Mouse (Mus musculus) MEL (cell line): Measurements from ENCODE around the gene Hook2. TPM values are rescaled to one million over a fixed set of nuclear protein-coding genes. Genes with fewer than 3 reads are reported as not detected.

Source experiments
- DNase-seq: peaks from one replicate; pipeline ENCODE4 v3.0.0; 2011; ENCODE audit warnings: low read depth, low spot score
- H3K27ac ChIP-seq: 2 replicates; pipeline ENCODE4 v1.5.1; 2012; ENCODE audit warnings: low read depth, mild to moderate bottlenecking, control low read depth, low read length, moderate library complexity; ENCODE audit not compliant: control insufficient read depth
- H3K27me3 ChIP-seq, 2 experiments: fragments of 150-350 bp in 1 of 2; sonication (generic) in 1 of 2; 2 replicates each; pipeline ENCODE4 v1.6.1; 2012; ENCODE audit warnings: low read length in 2 of 2, mild to moderate bottlenecking in 2 of 2, improper control_type of control experiment in 1 of 2, moderate library complexity in 1 of 2; ENCODE audit not compliant: insufficient read depth in 2 of 2, control insufficient read depth in 1 of 2
- H3K36me3 ChIP-seq, 2 experiments: 2 replicates each; pipeline ENCODE4 v1.6.1; 2012 to 2014; ENCODE audit warnings: low read length in 2 of 2, improper control_type of control experiment in 1 of 2, inconsistent platforms in 1 of 2, mild to moderate bottlenecking in 1 of 2; ENCODE audit not compliant: insufficient read depth in 2 of 2, control insufficient read depth in 1 of 2
- H3K4me1 ChIP-seq, 2 experiments: fragments of 150-350 bp in 1 of 2; sonication (generic) in 1 of 2; 2 replicates each; pipeline ENCODE4 v1.6.1; 2012; ENCODE audit warnings: low read length in 2 of 2, improper control_type of control experiment in 1 of 2, mild to moderate bottlenecking in 1 of 2; ENCODE audit not compliant: insufficient read depth in 2 of 2, control insufficient read depth in 1 of 2
- H3K4me3 ChIP-seq, 2 experiments: fragments of 150-350 bp in 1 of 2; sonication (generic) in 1 of 2; 2 replicates each; pipeline ENCODE4 v1.5.1; 2012; ENCODE audit warnings: low read depth in 2 of 2, low read length in 2 of 2, mild to moderate bottlenecking in 2 of 2, moderate library complexity in 2 of 2, control low read depth in 1 of 2, improper control_type of control experiment in 1 of 2; ENCODE audit not compliant: control insufficient read depth in 1 of 2, insufficient read depth in 1 of 2
- H3K79me2 ChIP-seq: 2 replicates; pipeline ENCODE4 v1.6.1; 2012; ENCODE audit warnings: mild to moderate bottlenecking, low read length, moderate library complexity; ENCODE audit not compliant: control insufficient read depth, poor library complexity, insufficient read depth
- H3K9ac ChIP-seq: 2 replicates; pipeline ENCODE4 v1.6.1; 2012; ENCODE audit warnings: low read depth, mild to moderate bottlenecking, control low read depth, low read length, moderate library complexity; ENCODE audit not compliant: control insufficient read depth, poor library complexity, severe bottlenecking
- H3K9me3 ChIP-seq: fragments of 150-350 bp; sonication (generic); replicated peaks from 2 replicates; pipeline ENCODE4 v1.6.1; 2012; ENCODE audit warnings: mild to moderate bottlenecking, low read length, improper control_type of control experiment, moderate library complexity; ENCODE audit not compliant: insufficient read depth
- CHD1 ChIP-seq: IDR thresholded peaks from 2 replicates; pipeline ENCODE4 v1.6.1; 2012; ENCODE audit warnings: low read depth, mild to moderate bottlenecking, inconsistent platforms, low read length, improper control_type of control experiment
- CHD2 ChIP-seq: IDR thresholded peaks from 2 replicates; pipeline ENCODE4 v1.6.1; 2011; ENCODE audit warnings: low read length, improper control_type of control experiment
- CTCF ChIP-seq, 3 experiments: IDR thresholded peaks in 2 of 3; conservative IDR thresholded peaks in 1 of 3; 2 replicates each; pipeline ENCODE4 v1.5.1; 2011 to 2012; ENCODE audit warnings: low read length in 3 of 3, low read depth in 2 of 3, mild to moderate bottlenecking in 2 of 3, improper control_type of control experiment in 1 of 3, inconsistent platforms in 1 of 3, mixed read lengths in 1 of 3, moderate library complexity in 1 of 3; ENCODE audit not compliant: control insufficient read depth in 1 of 3, insufficient read depth in 1 of 3, poor library complexity in 1 of 3, severe bottlenecking in 1 of 3
- E2F4 ChIP-seq: IDR thresholded peaks from 2 replicates; pipeline ENCODE4 v1.6.1; 2011; ENCODE audit warnings: low read depth, low read length, improper control_type of control experiment, borderline replicate concordance
- ELF1 ChIP-seq: IDR thresholded peaks from 2 replicates; pipeline ENCODE4 v1.6.1; 2014; ENCODE audit warnings: low read depth, mild to moderate bottlenecking, inconsistent platforms, low read length, improper control_type of control experiment, moderate library complexity
- EP300 ChIP-seq, 2 experiments: IDR thresholded peaks; 2 replicates each; pipeline ENCODE4 v1.6.1; 2011; ENCODE audit warnings: improper control_type of control experiment in 2 of 2, low read length in 2 of 2, low read depth in 1 of 2, mild to moderate bottlenecking in 1 of 2
- ETS1 ChIP-seq: IDR thresholded peaks from 2 replicates; pipeline ENCODE4 v1.6.1; 2012; ENCODE audit warnings: low read depth, mild to moderate bottlenecking, inconsistent platforms, low read length, improper control_type of control experiment, moderate library complexity
- GABPA ChIP-seq: IDR thresholded peaks from 2 replicates; pipeline ENCODE4 v1.6.1; 2012; ENCODE audit warnings: low read depth, mild to moderate bottlenecking, inconsistent platforms, low read length, improper control_type of control experiment, moderate library complexity
- GATA1 ChIP-seq: IDR thresholded peaks from 2 replicates; pipeline ENCODE4 v1.6.1; 2011; ENCODE audit warnings: low read depth, low read length, improper control_type of control experiment
- HCFC1 ChIP-seq: IDR thresholded peaks from 2 replicates; pipeline ENCODE4 v1.6.1; 2012; ENCODE audit warnings: low read depth, mild to moderate bottlenecking, inconsistent platforms, low read length, improper control_type of control experiment, moderate library complexity
- KAT2A ChIP-seq: conservative IDR thresholded peaks from 2 replicates; pipeline ENCODE4 v1.6.1; 2012; ENCODE audit warnings: low read depth, low read length, improper control_type of control experiment, inconsistent platforms
- MAFK ChIP-seq: IDR thresholded peaks from 2 replicates; pipeline ENCODE4 v1.6.1; 2011; ENCODE audit warnings: low read depth, mild to moderate bottlenecking, low read length, improper control_type of control experiment, borderline replicate concordance
- MAZ ChIP-seq: IDR thresholded peaks from 2 replicates; pipeline ENCODE4 v1.6.1; 2012; ENCODE audit warnings: low read depth, mild to moderate bottlenecking, inconsistent platforms, low read length, improper control_type of control experiment
- MEF2A ChIP-seq: IDR thresholded peaks from 2 replicates; pipeline ENCODE4 v1.6.1; 2014; ENCODE audit warnings: low read depth, mild to moderate bottlenecking, inconsistent platforms, low read length, improper control_type of control experiment; ENCODE audit not compliant: poor library complexity, insufficient replicate concordance, severe bottlenecking; ENCODE audit errors: extremely low read depth
- NELFE ChIP-seq: IDR thresholded peaks from 2 replicates; pipeline ENCODE4 v1.6.1; 2011; ENCODE audit warnings: low read depth, low read length, improper control_type of control experiment
- POLR2A ChIP-seq, 2 experiments: IDR thresholded peaks; 2 replicates each; pipeline ENCODE4 v1.6.1; 2011 to 2012; ENCODE audit warnings: low read length in 2 of 2, mild to moderate bottlenecking in 2 of 2, control low read depth in 1 of 2, improper control_type of control experiment in 1 of 2, low read depth in 1 of 2, moderate library complexity in 1 of 2; ENCODE audit not compliant: control insufficient read depth in 1 of 2, insufficient read depth in 1 of 2, poor library complexity in 1 of 2
- POLR2AphosphoS2 ChIP-seq: IDR thresholded peaks from 2 replicates; pipeline ENCODE4 v1.6.1; 2011; ENCODE audit warnings: low read length, improper control_type of control experiment
- POLR2AphosphoS5 ChIP-seq: IDR thresholded peaks from 2 replicates; pipeline ENCODE4 v1.6.1; 2012; ENCODE audit warnings: low read depth, borderline replicate concordance, mild to moderate bottlenecking, inconsistent platforms, low read length, moderate library complexity, mixed read lengths
- RCOR1 ChIP-seq: IDR thresholded peaks from 2 replicates; pipeline ENCODE4 v1.6.1; 2012; ENCODE audit warnings: low read depth, mild to moderate bottlenecking, inconsistent platforms, low read length, improper control_type of control experiment
- SMC3 ChIP-seq: IDR thresholded peaks from 2 replicates; pipeline ENCODE4 v1.6.1; 2011; ENCODE audit warnings: low read depth, low read length, improper control_type of control experiment
- TBP ChIP-seq: IDR thresholded peaks from 2 replicates; pipeline ENCODE4 v1.8.0; 2011; ENCODE audit warnings: low read depth, low read length, improper control_type of control experiment
- TCF12 ChIP-seq: IDR thresholded peaks from 2 replicates; pipeline ENCODE4 v1.6.1; 2014; ENCODE audit warnings: low read depth, mild to moderate bottlenecking, inconsistent platforms, low read length, improper control_type of control experiment, moderate library complexity
- UBTF ChIP-seq: IDR thresholded peaks from 2 replicates; pipeline ENCODE4 v1.6.1; 2012; ENCODE audit warnings: low read depth, mild to moderate bottlenecking, inconsistent platforms, low read length, improper control_type of control experiment, moderate library complexity, borderline replicate concordance; ENCODE audit not compliant: insufficient read depth
- ZC3H11A ChIP-seq: IDR thresholded peaks from 2 replicates; pipeline ENCODE4 v1.6.1; 2012; ENCODE audit warnings: low read depth, mild to moderate bottlenecking, inconsistent platforms, low read length, improper control_type of control experiment
- ZNF384 ChIP-seq: IDR thresholded peaks from 2 replicates; pipeline ENCODE4 v1.6.1; 2012; ENCODE audit warnings: low read depth, mild to moderate bottlenecking, inconsistent platforms, low read length, improper control_type of control experiment
- polyA plus RNA-seq, 2 experiments: library from polyadenylated mRNA; stranded (reverse) in 1 of 2; unstranded in 1 of 2; fragments of >175 nt in 1 of 2; fragments of >200 nt in 1 of 2; gene quantifications; 2 replicates each; pipeline versions ENCODE4 v1.2.1 to v1.2.4; 2012; ENCODE audit warnings: low replicate concordance in 2 of 2, low read depth in 1 of 2; ENCODE audit not compliant: insufficient read length in 2 of 2, insufficient read depth in 1 of 2, missing spikeins in 1 of 2
- total RNA-seq: library from RNA; depleted of rRNA; stranded (reverse); fragments of 300-350 nt; gene quantifications from 2 replicates; pipeline ENCODE4 v1.2.3, GENCODE M21; 2012

Gene Hook2
- total and polyA plus RNA-seq, 3 experiments: 10.5 to 17.5 TPM; not detected in 1

DNA sequence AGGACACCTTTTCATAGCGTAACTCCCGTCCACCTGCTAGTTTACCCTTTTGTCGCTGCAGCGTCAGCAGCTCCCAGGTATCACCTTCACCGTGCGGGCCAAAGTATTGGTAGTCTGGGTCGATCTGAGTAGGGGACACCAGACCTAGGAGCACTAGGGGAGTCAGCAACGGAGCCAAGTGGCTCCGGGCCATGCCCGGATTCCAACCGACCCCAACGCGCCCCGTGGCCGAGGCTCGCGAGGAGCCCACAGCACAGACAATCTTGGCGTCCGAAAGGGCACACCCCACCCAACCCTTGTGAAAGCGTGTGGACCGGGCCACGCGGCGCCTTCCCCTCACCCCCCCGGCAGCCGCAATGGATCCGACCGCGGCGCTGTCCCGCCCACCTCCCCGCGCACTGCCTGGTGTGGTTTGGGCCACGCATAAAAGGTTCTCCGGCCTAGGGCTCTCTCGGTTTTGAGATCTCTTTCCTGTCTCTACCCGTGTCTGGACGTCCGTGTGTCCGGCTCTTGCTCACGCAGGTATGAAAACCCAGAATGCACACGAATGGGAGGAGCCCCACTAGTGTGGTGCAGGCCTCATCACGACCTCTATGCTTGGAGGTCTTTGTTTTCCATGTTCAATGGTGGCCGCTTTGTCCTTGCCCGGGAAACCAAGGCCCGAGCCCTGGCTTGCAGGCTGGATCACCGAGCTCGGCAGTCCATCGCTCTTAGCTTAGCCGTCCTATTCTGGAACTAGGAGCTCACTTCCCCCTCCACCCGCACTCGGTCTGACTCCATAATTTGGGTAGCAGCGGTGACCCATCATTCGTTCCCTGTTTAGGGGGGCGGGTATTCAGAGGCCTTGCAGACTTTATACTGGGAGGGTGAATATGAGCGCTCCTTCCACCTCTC is 20.9 kb upstream of the Hook2 start, which contains the start of the genes Gm49661, Prdx2 and Rnaseh2a (continued):
- TF ChIP-seq ZNF384: no peak
- TF ChIP-seq POLR2A (IDR thresholded peaks at IDR 0.05; ENCODE audit: control insufficient read depth in 1 of 2, insufficient read depth in 1 of 2, low read depth in 1 of 2, low read length in 2 of 2, poor library complexity in 1 of 2): peak; percentile 63 to 94; a peak in 3 of 4 replicates
- TF ChIP-seq, all 39 proteins: peak for 17

- Histone ChIP-seq H3K27ac (peak overlapping the region; percentile 84), H3K9ac (peak overlapping the region; percentile 91), H3K4me3 (peak overlapping the region; percentile 65 to 73), H3K9me3 (no peaks in the 10 kb centered on the region), H3K4me1 (peaks cover 7 to 42% of the 10 kb centered on the region in 2 experiments), H3K36me3 (peaks cover 4 to 35% of the 10 kb centered on the region in 2 experiments; a peak in 3 of 4 replicates), H3K79me2 (peaks cover 22% of the 10 kb centered on the region), H3K27me3 (no peaks in the 10 kb centered on the region)
- DNase-seq: no peak
- TF ChIP-seq ETS1 (0 out of 2 replicates have a peak, but pooled peaks have one; percentile 3), SMC3 (no peak), CHD1 (0 out of 2 replicates have a peak, but pooled peaks have one; percentile 13)
These were observed 20.1 kb upstream of the Hook2 start for GRCm38 (mm10) chr8:84970135-84970790.

GRCm38 (mm10) chr8:84970913-84971312 is 19.5 kb upstream of the Hook2 start:
- Histone ChIP-seq H3K36me3 (peaks cover 4 to 38% of the 10 kb centered on the region in 2 experiments; a peak in 3 of 4 replicates), H3K27me3 (no peaks in the 10 kb centered on the region), H3K79me2 (peaks cover 22% of the 10 kb centered on the region), H3K4me3 (peak overlapping the region; percentile 65 to 73), H3K9me3 (no peaks in the 10 kb centered on the region), H3K9ac (peak overlapping the region; percentile 91), H3K4me1 (peaks cover 9 to 47% of the 10 kb centered on the region in 2 experiments), H3K27ac (peak overlapping the region; percentile 84)
- DNase-seq: peak; percentile 94
- TF ChIP-seq KAT2A (no peak), CHD2 (no peak), MEF2A (no peak), POLR2AphosphoS2 (peak; percentile 64), NELFE (peak; percentile 55; the same call in 1 of the 2 replicates), ZC3H11A (no peak), POLR2AphosphoS5 (no peak), GATA1 (peak; percentile 97), POLR2A (IDR thresholded peaks at IDR 0.05; ENCODE audit: control insufficient read depth in 1 of 2, insufficient read depth in 1 of 2, low read depth in 1 of 2, low read length in 2 of 2, poor library complexity in 1 of 2) (peak; percentile 58 to 73; a peak in 2 of 4 replicates), EP300 (IDR thresholded peaks at IDR 0.05; ENCODE audit: low read depth in 1 of 2, low read length in 2 of 2) (peak; percentile 91 to 95), TBP (peak; percentile 79), RCOR1 (peak; percentile 90), MAFK (no peak), CHD1 (no peak), SMC3 (no peak), HCFC1 (0 out of 2 replicates have a peak, but pooled peaks have one; percentile 14), GABPA (no peak), CTCF (IDR thresholded peaks at IDR 0.05 in 2 of 3, conservative IDR thresholded peaks at IDR 0.05 in 1 of 3; ENCODE audit: control insufficient read depth in 1 of 3, insufficient read depth in 1 of 3, low read depth in 2 of 3, low read length in 3 of 3, poor library complexity in 1 of 3, severe bottlenecking in 1 of 3) (no peak), TCF12 (peak; percentile 98), ELF1 (no peak), E2F4 (no peak), MAZ (peak; percentile 83; the same call in 1 of the 2 replicates), UBTF (no peak)
